Mouse (Mus musculus): Measurements from ENCODE around the gene Ccdc141. TPM values are rescaled to one million over a fixed set of nuclear protein-coding genes. Genes with fewer than 3 reads are reported as not detected.

Ccdc141 gene
- polyA plus RNA-seq, 1 experiment from 2014 or later, result 234 TPM

- H3K4me2 ChIP-seq, result peak overlapping the region; percentile 77
- peak overlapping the region; percentile 92 for H3K27ac ChIP-seq (ENCODE audit: low read depth, low read length)
- H3K27me3 ChIP-seq (ENCODE audit: control insufficient read depth, insufficient read depth, low read length), result no peaks in the 10 kb centered on the region
- no peak overlapping the region for H3K4me3 ChIP-seq (ENCODE audit: low read depth, low read length)
- H3K36me3 ChIP-seq (ENCODE audit: control insufficient read depth, insufficient read depth, low read length), result no peaks in the 10 kb centered on the region; the same call in 1 of the 2 replicates
- 36% methylated on average over 10 of the region's 10 CpGs for WGBS (ENCODE audit: insufficient replicate concordance)
- peak overlapping the region; percentile 67 for H3K9ac ChIP-seq (ENCODE audit: low read depth, low read length)
- H3K4me1 ChIP-seq (ENCODE audit: control insufficient read depth, insufficient read depth, low read length), result peaks cover 52% of the 10 kb centered on the region
- ATAC-seq (replicated peaks; ENCODE audit: insufficient number of reproducible peaks, low FRiP score, low TSS enrichment), result no peak
- no peaks in the 10 kb centered on the region for H3K9me3 ChIP-seq (replicated peaks; ENCODE audit: control insufficient read depth, low read length)
These were observed 1.8 kb upstream of the Ccdc141 start for GRCm38 (mm10) chr2:77172241-77172671.

- ATAC-seq (replicated peaks; ENCODE audit: insufficient number of reproducible peaks, low FRiP score, low TSS enrichment), result peak; percentile 40; the same call in 1 of the 2 replicates
- Histone ChIP-seq H3K9ac (ENCODE audit: low read depth, low read length) (peak overlapping the region; percentile 67), H3K9me3 (replicated peaks; ENCODE audit: control insufficient read depth, low read length) (no peaks in the 10 kb centered on the region), H3K36me3 (ENCODE audit: control insufficient read depth, insufficient read depth, low read length) (no peaks in the 10 kb centered on the region; the same call in 1 of the 2 replicates), H3K4me1 (ENCODE audit: control insufficient read depth, insufficient read depth, low read length) (peaks cover 50% of the 10 kb centered on the region), H3K4me3 (ENCODE audit: low read depth, low read length) (peak overlapping the region; percentile 0; the same call in 1 of the 2 replicates), H3K27ac (ENCODE audit: low read depth, low read length) (peak overlapping the region; percentile 92), H3K4me2 (peak overlapping the region; percentile 77), H3K27me3 (ENCODE audit: control insufficient read depth, insufficient read depth, low read length) (no peaks in the 10 kb centered on the region)
- 17% methylated on average over 23 of the region's 23 CpGs for WGBS (ENCODE audit: insufficient replicate concordance)
These were observed 1.2 kb upstream of the Ccdc141 start for GRCm38 (mm10) chr2:77171444-77172240.

- Histone ChIP-seq H3K4me3 (ENCODE audit: low read depth, low read length) (peak overlapping the region; percentile 65), H3K9me3 (replicated peaks; ENCODE audit: control insufficient read depth, low read length) (no peaks in the 10 kb centered on the region), H3K4me2 (peak overlapping the region; percentile 77), H3K27ac (ENCODE audit: low read depth, low read length) (peak overlapping the region; percentile 92), H3K27me3 (ENCODE audit: control insufficient read depth, insufficient read depth, low read length) (no peaks in the 10 kb centered on the region), H3K36me3 (ENCODE audit: control insufficient read depth, insufficient read depth, low read length) (no peaks in the 10 kb centered on the region; the same call in 1 of the 2 replicates), H3K9ac (ENCODE audit: low read depth, low read length) (peak overlapping the region; percentile 80), H3K4me1 (ENCODE audit: control insufficient read depth, insufficient read depth, low read length) (peaks cover 48% of the 10 kb centered on the region)
- 1% methylated on average over 21 of the region's 21 CpGs for WGBS (ENCODE audit: insufficient replicate concordance)
- peak; percentile 45 for ATAC-seq (replicated peaks; ENCODE audit: insufficient number of reproducible peaks, low FRiP score, low TSS enrichment)
These were observed 362 bp downstream of the Ccdc141 start for GRCm38 (mm10) chr2:77169916-77170632.

- no peaks in the 10 kb centered on the region for H3K9me3 ChIP-seq (replicated peaks; ENCODE audit: control insufficient read depth, low read length)
- peak overlapping the region; percentile 77 for H3K4me2 ChIP-seq
- peak overlapping the region; percentile 65 for H3K4me3 ChIP-seq (ENCODE audit: low read depth, low read length)
- no peaks in the 10 kb centered on the region; the same call in 1 of the 2 replicates for H3K36me3 ChIP-seq (ENCODE audit: control insufficient read depth, insufficient read depth, low read length)
- peak overlapping the region; percentile 92 for H3K27ac ChIP-seq (ENCODE audit: low read depth, low read length)
- peak overlapping the region; percentile 80 for H3K9ac ChIP-seq (ENCODE audit: low read depth, low read length)
- 36% methylated on average over 4 of the region's 4 CpGs for WGBS (ENCODE audit: insufficient replicate concordance)
- peak; percentile 47; the same call in 1 of the 2 replicates for ATAC-seq (replicated peaks; ENCODE audit: insufficient number of reproducible peaks, low FRiP score, low TSS enrichment)
- H3K4me1 ChIP-seq (ENCODE audit: control insufficient read depth, insufficient read depth, low read length), result peaks cover 41% of the 10 kb centered on the region
- no peaks in the 10 kb centered on the region for H3K27me3 ChIP-seq (ENCODE audit: control insufficient read depth, insufficient read depth, low read length)
These were observed 1.2 kb downstream of the Ccdc141 start for GRCm38 (mm10) chr2:77169218-77169617.

GRCm38 (mm10) chr2:77168781-77169180, 1.7 kb downstream of the Ccdc141 start:
- peak overlapping the region; percentile 77 for H3K4me2 ChIP-seq
- H3K4me3 ChIP-seq (ENCODE audit: low read depth, low read length), result peak overlapping the region; percentile 65
- no peaks in the 10 kb centered on the region for H3K27me3 ChIP-seq (ENCODE audit: control insufficient read depth, insufficient read depth, low read length)
- H3K27ac ChIP-seq (ENCODE audit: low read depth, low read length), result peak overlapping the region; percentile 92
- H3K36me3 ChIP-seq (ENCODE audit: control insufficient read depth, insufficient read depth, low read length), result no peaks in the 10 kb centered on the region; the same call in 1 of the 2 replicates
- WGBS (ENCODE audit: insufficient replicate concordance), result 56% methylated on average over 7 of the region's 7 CpGs
- H3K9me3 ChIP-seq (replicated peaks; ENCODE audit: control insufficient read depth, low read length), result no peaks in the 10 kb centered on the region
- H3K4me1 ChIP-seq (ENCODE audit: control insufficient read depth, insufficient read depth, low read length), result peaks cover 36% of the 10 kb centered on the region
- H3K9ac ChIP-seq (ENCODE audit: low read depth, low read length), result peak overlapping the region; percentile 80
- ATAC-seq (replicated peaks; ENCODE audit: insufficient number of reproducible peaks, low FRiP score, low TSS enrichment), result no peak

GRCm38 (mm10) chr2:77168081-77168685, 2.3 kb downstream of the Ccdc141 start:
- H3K9ac ChIP-seq (ENCODE audit: low read depth, low read length), result peak overlapping the region; percentile 80
- peaks cover 35% of the 10 kb centered on the region for H3K4me1 ChIP-seq (ENCODE audit: control insufficient read depth, insufficient read depth, low read length)
- no peak for ATAC-seq (replicated peaks; ENCODE audit: insufficient number of reproducible peaks, low FRiP score, low TSS enrichment)
- no peaks in the 10 kb centered on the region for H3K27me3 ChIP-seq (ENCODE audit: control insufficient read depth, insufficient read depth, low read length)
- 71% methylated on average over 13 of the region's 13 CpGs for WGBS (ENCODE audit: insufficient replicate concordance)
- peak overlapping the region; percentile 65 for H3K4me3 ChIP-seq (ENCODE audit: low read depth, low read length)
- peak overlapping the region; percentile 92 for H3K27ac ChIP-seq (ENCODE audit: low read depth, low read length)
- peak overlapping the region; percentile 77 for H3K4me2 ChIP-seq
- no peaks in the 10 kb centered on the region; the same call in 1 of the 2 replicates for H3K36me3 ChIP-seq (ENCODE audit: control insufficient read depth, insufficient read depth, low read length)
- H3K9me3 ChIP-seq (replicated peaks; ENCODE audit: control insufficient read depth, low read length), result no peaks in the 10 kb centered on the region

- H3K4me3 ChIP-seq (ENCODE audit: low read depth, low read length), result no peak overlapping the region
- peak overlapping the region; percentile 36 for H3K4me2 ChIP-seq
- H3K36me3 ChIP-seq (ENCODE audit: control insufficient read depth, insufficient read depth, low read length), result peaks cover 4% of the 10 kb centered on the region; the same call in 1 of the 2 replicates
- WGBS (ENCODE audit: insufficient replicate concordance), result 67% methylated on average over 4 of the region's 4 CpGs
- H3K27me3 ChIP-seq (ENCODE audit: control insufficient read depth, insufficient read depth, low read length), result no peaks in the 10 kb centered on the region
- ATAC-seq (replicated peaks; ENCODE audit: insufficient number of reproducible peaks, low FRiP score, low TSS enrichment), result no peak
- no peaks in the 10 kb centered on the region for H3K9me3 ChIP-seq (replicated peaks; ENCODE audit: control insufficient read depth, low read length)
- no peak overlapping the region for H3K9ac ChIP-seq (ENCODE audit: low read depth, low read length)
- H3K4me1 ChIP-seq (ENCODE audit: control insufficient read depth, insufficient read depth, low read length), result peaks cover 18% of the 10 kb centered on the region
- no peak overlapping the region for H3K27ac ChIP-seq (ENCODE audit: low read depth, low read length)
These were observed 4.1 kb downstream of the Ccdc141 start for GRCm38 (mm10) chr2:77166366-77166765.

- Histone ChIP-seq H3K27ac (ENCODE audit: low read depth, low read length) (no peak overlapping the region), H3K9me3 (replicated peaks; ENCODE audit: control insufficient read depth, low read length) (no peaks in the 10 kb centered on the region), H3K4me1 (ENCODE audit: control insufficient read depth, insufficient read depth, low read length) (peaks cover 13% of the 10 kb centered on the region), H3K4me3 (ENCODE audit: low read depth, low read length) (no peak overlapping the region), H3K9ac (ENCODE audit: low read depth, low read length) (no peak overlapping the region), H3K27me3 (ENCODE audit: control insufficient read depth, insufficient read depth, low read length) (no peaks in the 10 kb centered on the region), H3K36me3 (ENCODE audit: control insufficient read depth, insufficient read depth, low read length) (peaks cover 4% of the 10 kb centered on the region; the same call in 1 of the 2 replicates), H3K4me2 (peak overlapping the region; percentile 4; the same call in 1 of the 2 replicates)
- 69% methylated on average over 3 of the region's 3 CpGs for WGBS (ENCODE audit: insufficient replicate concordance)
- ATAC-seq (replicated peaks; ENCODE audit: insufficient number of reproducible peaks, low FRiP score, low TSS enrichment), result no peak
These were observed 5.8 kb downstream of the Ccdc141 start for GRCm38 (mm10) chr2:77164662-77165061.

All from heart, embryonic 11.5 days (tissue).